Mouse (Mus musculus) MEL (cell line): ENCODE data around the gene Mpv17l2. TPM values are rescaled to one million over a fixed set of nuclear protein-coding genes. Genes with fewer than 3 reads are reported as not detected.

Experiments
- DNase-seq: peaks from one replicate; pipeline ENCODE4 v3.0.0; 2011; ENCODE audit warnings: low read depth, low spot score
- H3K27ac ChIP-seq: 2 replicates; pipeline ENCODE4 v1.5.1; 2012; ENCODE audit warnings: low read depth, mild to moderate bottlenecking, control low read depth, low read length, moderate library complexity; ENCODE audit not compliant: control insufficient read depth
- H3K27me3 ChIP-seq, 2 experiments: fragments of 150-350 bp in 1 of 2; sonication (generic) in 1 of 2; 2 replicates each; pipeline ENCODE4 v1.6.1; 2012; ENCODE audit warnings: low read length in 2 of 2, mild to moderate bottlenecking in 2 of 2, improper control_type of control experiment in 1 of 2, moderate library complexity in 1 of 2; ENCODE audit not compliant: insufficient read depth in 2 of 2, control insufficient read depth in 1 of 2
- H3K36me3 ChIP-seq, 2 experiments: 2 replicates each; pipeline ENCODE4 v1.6.1; 2012 to 2014; ENCODE audit warnings: low read length in 2 of 2, improper control_type of control experiment in 1 of 2, inconsistent platforms in 1 of 2, mild to moderate bottlenecking in 1 of 2; ENCODE audit not compliant: insufficient read depth in 2 of 2, control insufficient read depth in 1 of 2
- H3K4me1 ChIP-seq, 2 experiments: fragments of 150-350 bp in 1 of 2; sonication (generic) in 1 of 2; 2 replicates each; pipeline ENCODE4 v1.6.1; 2012; ENCODE audit warnings: low read length in 2 of 2, improper control_type of control experiment in 1 of 2, mild to moderate bottlenecking in 1 of 2; ENCODE audit not compliant: insufficient read depth in 2 of 2, control insufficient read depth in 1 of 2
- H3K4me3 ChIP-seq, 2 experiments: fragments of 150-350 bp in 1 of 2; sonication (generic) in 1 of 2; 2 replicates each; pipeline ENCODE4 v1.5.1; 2012; ENCODE audit warnings: low read depth in 2 of 2, low read length in 2 of 2, mild to moderate bottlenecking in 2 of 2, moderate library complexity in 2 of 2, control low read depth in 1 of 2, improper control_type of control experiment in 1 of 2; ENCODE audit not compliant: control insufficient read depth in 1 of 2, insufficient read depth in 1 of 2
- H3K79me2 ChIP-seq: 2 replicates; pipeline ENCODE4 v1.6.1; 2012; ENCODE audit warnings: mild to moderate bottlenecking, low read length, moderate library complexity; ENCODE audit not compliant: control insufficient read depth, poor library complexity, insufficient read depth
- H3K9ac ChIP-seq: 2 replicates; pipeline ENCODE4 v1.6.1; 2012; ENCODE audit warnings: low read depth, mild to moderate bottlenecking, control low read depth, low read length, moderate library complexity; ENCODE audit not compliant: control insufficient read depth, poor library complexity, severe bottlenecking
- H3K9me3 ChIP-seq: fragments of 150-350 bp; sonication (generic); replicated peaks from 2 replicates; pipeline ENCODE4 v1.6.1; 2012; ENCODE audit warnings: mild to moderate bottlenecking, low read length, improper control_type of control experiment, moderate library complexity; ENCODE audit not compliant: insufficient read depth
- CHD1 ChIP-seq: IDR thresholded peaks from 2 replicates; pipeline ENCODE4 v1.6.1; 2012; ENCODE audit warnings: low read depth, mild to moderate bottlenecking, inconsistent platforms, low read length, improper control_type of control experiment
- CHD2 ChIP-seq: IDR thresholded peaks from 2 replicates; pipeline ENCODE4 v1.6.1; 2011; ENCODE audit warnings: low read length, improper control_type of control experiment
- CTCF ChIP-seq, 3 experiments: IDR thresholded peaks in 2 of 3; conservative IDR thresholded peaks in 1 of 3; 2 replicates each; pipeline ENCODE4 v1.5.1; 2011 to 2012; ENCODE audit warnings: low read length in 3 of 3, low read depth in 2 of 3, mild to moderate bottlenecking in 2 of 3, improper control_type of control experiment in 1 of 3, inconsistent platforms in 1 of 3, mixed read lengths in 1 of 3, moderate library complexity in 1 of 3; ENCODE audit not compliant: control insufficient read depth in 1 of 3, insufficient read depth in 1 of 3, poor library complexity in 1 of 3, severe bottlenecking in 1 of 3
- ELF1 ChIP-seq: IDR thresholded peaks from 2 replicates; pipeline ENCODE4 v1.6.1; 2014; ENCODE audit warnings: low read depth, mild to moderate bottlenecking, inconsistent platforms, low read length, improper control_type of control experiment, moderate library complexity
- ETS1 ChIP-seq: IDR thresholded peaks from 2 replicates; pipeline ENCODE4 v1.6.1; 2012; ENCODE audit warnings: low read depth, mild to moderate bottlenecking, inconsistent platforms, low read length, improper control_type of control experiment, moderate library complexity
- GATA1 ChIP-seq: IDR thresholded peaks from 2 replicates; pipeline ENCODE4 v1.6.1; 2011; ENCODE audit warnings: low read depth, low read length, improper control_type of control experiment
- HCFC1 ChIP-seq: IDR thresholded peaks from 2 replicates; pipeline ENCODE4 v1.6.1; 2012; ENCODE audit warnings: low read depth, mild to moderate bottlenecking, inconsistent platforms, low read length, improper control_type of control experiment, moderate library complexity
- KAT2A ChIP-seq: conservative IDR thresholded peaks from 2 replicates; pipeline ENCODE4 v1.6.1; 2012; ENCODE audit warnings: low read depth, low read length, improper control_type of control experiment, inconsistent platforms
- MAFK ChIP-seq: IDR thresholded peaks from 2 replicates; pipeline ENCODE4 v1.6.1; 2011; ENCODE audit warnings: low read depth, mild to moderate bottlenecking, low read length, improper control_type of control experiment, borderline replicate concordance
- MAX ChIP-seq: IDR thresholded peaks from 2 replicates; pipeline ENCODE4 v1.6.1; 2011; ENCODE audit warnings: low read length, improper control_type of control experiment
- MAZ ChIP-seq: IDR thresholded peaks from 2 replicates; pipeline ENCODE4 v1.6.1; 2012; ENCODE audit warnings: low read depth, mild to moderate bottlenecking, inconsistent platforms, low read length, improper control_type of control experiment
- MYB ChIP-seq: IDR thresholded peaks from 2 replicates; pipeline ENCODE4 v1.6.1; 2011; ENCODE audit warnings: mild to moderate bottlenecking, low read depth, low read length, improper control_type of control experiment
- NELFE ChIP-seq: IDR thresholded peaks from 2 replicates; pipeline ENCODE4 v1.6.1; 2011; ENCODE audit warnings: low read depth, low read length, improper control_type of control experiment
- POLR2A ChIP-seq, 2 experiments: IDR thresholded peaks; 2 replicates each; pipeline ENCODE4 v1.6.1; 2011 to 2012; ENCODE audit warnings: low read length in 2 of 2, mild to moderate bottlenecking in 2 of 2, control low read depth in 1 of 2, improper control_type of control experiment in 1 of 2, low read depth in 1 of 2, moderate library complexity in 1 of 2; ENCODE audit not compliant: control insufficient read depth in 1 of 2, insufficient read depth in 1 of 2, poor library complexity in 1 of 2
- RAD21 ChIP-seq: IDR thresholded peaks from 2 replicates; pipeline ENCODE4 v1.6.1; 2011; ENCODE audit warnings: mild to moderate bottlenecking, low read depth, low read length, improper control_type of control experiment
- RCOR1 ChIP-seq: IDR thresholded peaks from 2 replicates; pipeline ENCODE4 v1.6.1; 2012; ENCODE audit warnings: low read depth, mild to moderate bottlenecking, inconsistent platforms, low read length, improper control_type of control experiment
- SIN3A ChIP-seq: IDR thresholded peaks from 2 replicates; pipeline ENCODE4 v1.6.1; 2012; ENCODE audit warnings: low read length, improper control_type of control experiment, inconsistent platforms
- TBP ChIP-seq: IDR thresholded peaks from 2 replicates; pipeline ENCODE4 v1.8.0; 2011; ENCODE audit warnings: low read depth, low read length, improper control_type of control experiment
- UBTF ChIP-seq: IDR thresholded peaks from 2 replicates; pipeline ENCODE4 v1.6.1; 2012; ENCODE audit warnings: low read depth, mild to moderate bottlenecking, inconsistent platforms, low read length, improper control_type of control experiment, moderate library complexity, borderline replicate concordance; ENCODE audit not compliant: insufficient read depth
- ZKSCAN1 ChIP-seq: IDR thresholded peaks from 2 replicates; pipeline ENCODE4 v1.6.1; 2012; ENCODE audit warnings: low read depth, mild to moderate bottlenecking, inconsistent platforms, low read length, improper control_type of control experiment, moderate library complexity
- polyA plus RNA-seq, 2 experiments: library from polyadenylated mRNA; stranded (reverse) in 1 of 2; unstranded in 1 of 2; fragments of >175 nt in 1 of 2; fragments of >200 nt in 1 of 2; gene quantifications; 2 replicates each; pipeline versions ENCODE4 v1.2.1 to v1.2.4; 2012; ENCODE audit warnings: low replicate concordance in 2 of 2, low read depth in 1 of 2; ENCODE audit not compliant: insufficient read length in 2 of 2, insufficient read depth in 1 of 2, missing spikeins in 1 of 2
- total RNA-seq: library from RNA; depleted of rRNA; stranded (reverse); fragments of 300-350 nt; gene quantifications from 2 replicates; pipeline ENCODE4 v1.2.3, GENCODE M21; 2012

The Mpv17l2 gene
- total and polyA plus RNA-seq, 3 experiments: 52.8 to 102 TPM; not detected in 1

DNA sequence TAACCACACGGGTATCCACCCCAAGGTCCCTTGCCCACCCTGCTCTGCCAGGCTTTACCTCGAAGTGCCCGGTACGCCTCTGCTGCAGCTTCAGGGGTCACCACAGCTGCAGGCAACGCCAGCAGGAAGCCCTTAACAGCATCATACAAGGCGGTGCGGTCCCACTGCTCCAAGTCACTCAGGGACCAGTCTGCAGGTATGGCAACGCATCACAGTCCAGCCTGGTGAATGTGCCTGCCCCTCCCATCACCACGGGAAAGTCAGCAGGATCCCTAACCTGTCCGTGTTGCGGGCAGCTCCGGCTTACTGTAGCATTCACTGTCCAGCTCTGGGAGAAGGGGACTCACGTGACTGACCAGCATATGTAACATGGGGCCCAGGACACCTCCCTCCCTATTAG lies 11.3 kb upstream of the Mpv17l2 start:
- DNase-seq: no peak
- Histone ChIP-seq H3K4me1 (0 out of 4 replicates have a peak, but pooled peaks cover 0 to 5% of the 10 kb centered on the region in 2 experiments), H3K27me3 (no peaks in the 10 kb centered on the region), H3K36me3 (no peaks in the 10 kb centered on the region; a peak in 1 of 4 replicates), H3K79me2 (peaks cover 6% of the 10 kb centered on the region; the same call in 1 of the 2 replicates), H3K9ac (no peak overlapping the region), H3K9me3 (no peaks in the 10 kb centered on the region), H3K4me3 (no peak overlapping the region), H3K27ac (no peak overlapping the region)
- TF ChIP-seq POLR2A (IDR thresholded peaks at IDR 0.05; ENCODE audit: control insufficient read depth in 1 of 2, insufficient read depth in 1 of 2, low read depth in 1 of 2, low read length in 2 of 2, poor library complexity in 1 of 2) (no peak), MAFK (no peak), ZKSCAN1 (no peak), TBP (no peak), GATA1 (no peak), ETS1 (no peak), MAX (no peak), MAZ (no peak), HCFC1 (no peak), RAD21 (no peak), MYB (no peak), CHD2 (no peak), RCOR1 (no peak), SIN3A (no peak), NELFE (no peak), ELF1 (no peak), CTCF (IDR thresholded peaks at IDR 0.05 in 2 of 3, conservative IDR thresholded peaks at IDR 0.05 in 1 of 3; ENCODE audit: control insufficient read depth in 1 of 3, insufficient read depth in 1 of 3, low read depth in 2 of 3, low read length in 3 of 3, poor library complexity in 1 of 3, severe bottlenecking in 1 of 3) (no peak)

DNA sequence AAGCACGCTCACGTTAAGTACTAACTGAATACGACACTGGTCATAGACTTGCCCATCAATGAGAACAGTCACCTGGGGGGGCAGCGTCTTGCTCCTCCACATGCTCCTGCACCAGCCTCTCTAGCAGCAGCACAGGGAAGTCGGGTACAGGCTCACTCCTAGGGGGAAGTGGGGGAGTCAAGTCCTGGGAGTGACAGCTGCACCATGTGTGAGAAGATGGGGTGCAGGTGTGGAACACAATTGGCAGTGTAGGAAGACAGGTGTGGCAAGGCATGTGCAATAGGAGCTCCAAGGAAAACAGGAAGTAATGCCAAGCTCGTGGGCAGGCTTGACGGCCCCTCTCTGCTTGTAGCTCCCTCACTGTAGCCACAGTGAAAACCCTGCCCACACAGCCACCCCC lies 10.5 kb upstream of the Mpv17l2 start:
- no peak overlapping the region for H3K9ac ChIP-seq
- 0 out of 4 replicates have a peak, but pooled peaks cover 0 to 5% of the 10 kb centered on the region in 2 experiments for H3K4me1 ChIP-seq
- H3K27me3 ChIP-seq: no peaks in the 10 kb centered on the region
- no peaks in the 10 kb centered on the region for H3K9me3 ChIP-seq
- H3K79me2 ChIP-seq: peaks cover 4% of the 10 kb centered on the region; the same call in 1 of the 2 replicates
- TF ChIP-seq CHD1 (no peak), UBTF (no peak), CTCF (IDR thresholded peaks at IDR 0.05 in 2 of 3, conservative IDR thresholded peaks at IDR 0.05 in 1 of 3; ENCODE audit: control insufficient read depth in 1 of 3, insufficient read depth in 1 of 3, low read depth in 2 of 3, low read length in 3 of 3, poor library complexity in 1 of 3, severe bottlenecking in 1 of 3) (no peak), KAT2A (no peak)
- TF ChIP-seq, all 39 proteins: peak for 0
- Histone ChIP-seq H3K4me3 (no peak overlapping the region), H3K27ac (no peak overlapping the region), H3K36me3 (no peaks in the 10 kb centered on the region; a peak in 1 of 4 replicates)
- DNase-seq: no peak
